Mouse (Mus musculus) effector memory CD4-positive, alpha-beta T cell, adult 7 months (primary cell): Measurements from ENCODE around the gene Scgb2b12. TPM values are rescaled to one million over a fixed set of nuclear protein-coding genes. Genes with fewer than 3 reads are reported as not detected.

Experiments
- polyA plus RNA-seq: library from polyadenylated mRNA; unstranded; fragments of 100-300 nt; shearing (Covaris generic); gene quantifications from one replicate; pipeline ENCODE4 v1.2.1, GENCODE M21; 2017

Gene Scgb2b12
- polyA plus RNA-seq: not detected

DNA sequence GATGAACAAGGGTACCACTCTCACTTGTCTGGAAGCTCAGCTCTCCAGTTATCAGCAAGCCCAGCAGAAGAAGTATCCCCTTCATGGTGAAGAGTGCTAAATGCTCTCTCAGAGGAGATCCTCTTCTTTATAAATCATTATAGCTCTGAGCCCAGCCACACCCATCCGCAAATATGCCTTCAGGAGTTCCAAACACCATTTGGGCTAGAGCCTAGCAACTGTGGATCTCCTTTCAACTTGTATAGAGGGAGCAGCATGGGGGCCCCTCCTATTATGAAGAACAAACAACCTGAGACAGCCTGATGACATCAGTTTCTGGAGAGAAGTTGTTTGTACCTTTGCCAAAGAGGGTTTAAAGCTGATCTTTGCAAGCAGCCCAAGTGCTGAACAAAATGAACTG is at the start of gene Scgb2b12:
TSS of gene Scgb2b12 (minus strand) at position 101 of the 400 bp plus-strand sequence.

DNA sequence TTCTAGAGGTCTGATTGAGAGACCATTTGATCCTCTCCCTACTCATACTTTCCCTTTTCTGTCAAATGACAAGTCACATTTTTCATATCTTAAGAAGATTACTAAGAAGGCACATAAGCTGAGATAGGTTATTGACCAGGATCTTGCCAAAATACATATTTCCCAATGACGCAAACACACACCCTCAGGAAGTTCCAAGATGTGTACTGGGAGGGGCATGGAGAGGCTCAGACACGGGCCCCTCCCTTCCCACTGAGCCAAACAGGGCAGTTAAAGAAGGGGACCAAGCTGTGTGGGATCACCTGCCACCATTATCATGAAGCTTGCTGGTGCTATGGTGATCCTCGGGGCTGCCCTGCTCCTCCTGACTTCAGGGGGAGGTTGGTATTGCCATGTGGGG is 6.8 kb upstream of the Scgb2b12 start, which contains the start of gene Scgb1b12:
TSS of gene Scgb1b12 (plus strand) at position 301 of the 400 bp plus-strand sequence.

Other genes with a start within 250 kb of the Scgb2b12 start
- not detected for gene Scgb1b10, start 226.4 kb downstream of the Scgb2b12 start, polyA plus RNA-seq
- not detected for gene Scgb2b11, start 116.1 kb downstream of the Scgb2b12 start, polyA plus RNA-seq
- not detected for gene Scgb1b11, start 104.4 kb downstream of the Scgb2b12 start, polyA plus RNA-seq
- gene Scgb1b12, start 6.9 kb upstream of the Scgb2b12 start, polyA plus RNA-seq: not detected
- not detected for gene Scgb1b29, start 114.3 kb upstream of the Scgb2b12 start, polyA plus RNA-seq